Mouse (Mus musculus) heart, postnatal 0 days (tissue): ENCODE data around the gene Chd2.

Experiments used
- CTCF ChIP-seq: IDR thresholded peaks from 2 replicates; pipeline ENCODE4 v1.5.1; 2016; ENCODE audit warnings: antibody characterized with exemption, control low read depth, low read depth
- EP300 ChIP-seq: IDR thresholded peaks from 2 replicates; pipeline ENCODE4 v1.6.1; 2016; ENCODE audit warnings: antibody characterized with exemption, low read depth

DNA sequence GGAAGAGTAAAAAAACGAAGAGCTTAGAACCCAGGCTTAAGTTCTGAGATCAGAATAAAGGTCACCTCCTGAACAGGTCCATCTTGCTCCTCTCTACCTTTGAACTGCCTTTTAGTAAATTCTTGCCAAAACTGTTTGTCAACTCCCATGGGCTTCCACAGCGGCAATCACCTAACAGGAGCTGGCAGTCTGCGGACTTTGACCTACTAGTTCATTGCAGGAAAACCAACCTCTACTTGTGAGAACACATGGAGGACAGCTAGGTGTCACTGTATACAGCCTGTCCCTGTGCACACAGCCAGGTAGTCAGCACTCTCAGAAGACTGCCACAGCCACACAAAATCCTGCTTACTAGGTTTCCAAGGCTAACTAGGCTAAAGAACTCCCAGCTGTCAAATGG is 99.8 kb downstream of the Chd2 start:
- TF ChIP-seq CTCF (no peak), EP300 (no peak)
